Mouse (Mus musculus) embryonic facial prominence, embryonic 11.5 days (tissue): Measurements from ENCODE around the gene Nol4l. TPM values are rescaled to one million over a fixed set of nuclear protein-coding genes. Genes with fewer than 3 reads are reported as not detected.
A peak's percentile ranks its signal among the peaks of the same experiment; 100 is the strongest.

Experiments
- ATAC-seq: fragments of 200-750 bp; cut with Nextera tagmentation; replicated peaks from 2 replicates; pipeline ENCODE4 v1.8.0; 2017; ENCODE audit warnings: low read depth; ENCODE audit not compliant: insufficient number of reproducible peaks, low FRiP score, low TSS enrichment
- DNase-seq: peaks from one replicate; pipeline ENCODE4 v3.0.0-alpha.2; 2015; ENCODE audit warnings: low spot score
- H3K27ac ChIP-seq: fragments of 300-500 bp; sonication (generic); replicated peaks from 2 replicates; pipeline ENCODE4 v1.5.1; 2014; ENCODE audit warnings: mild to moderate bottlenecking, low read depth, low read length, control low read depth
- H3K27me3 ChIP-seq: fragments of 300-500 bp; sonication (generic); 2 replicates; pipeline ENCODE4 v1.6.1; 2014; ENCODE audit warnings: mild to moderate bottlenecking, low read length, moderate library complexity, mixed read lengths; ENCODE audit not compliant: control insufficient read depth, insufficient read depth
- H3K36me3 ChIP-seq: fragments of 300-500 bp; sonication (generic); replicated peaks from 2 replicates; pipeline ENCODE4 v1.6.1; 2014; ENCODE audit warnings: low read depth, mild to moderate bottlenecking, low read length, moderate library complexity, mixed read lengths; ENCODE audit not compliant: control insufficient read depth, insufficient read depth
- H3K4me1 ChIP-seq: fragments of 300-500 bp; sonication (generic); 2 replicates; pipeline ENCODE4 v1.6.1; 2014; ENCODE audit warnings: low read length, mixed read lengths; ENCODE audit not compliant: control insufficient read depth, insufficient read depth
- H3K4me2 ChIP-seq: fragments of 300-500 bp; sonication (generic); 2 replicates; pipeline ENCODE4 v1.6.1; 2014; ENCODE audit warnings: low read depth, mild to moderate bottlenecking, control low read depth, low read length, moderate library complexity
- H3K4me3 ChIP-seq: fragments of 300-500 bp; sonication (generic); 2 replicates; pipeline ENCODE4 v1.5.1; 2014; ENCODE audit warnings: low read depth, low read length, control low read depth
- H3K9ac ChIP-seq: fragments of 300-500 bp; sonication (generic); replicated peaks from 2 replicates; pipeline ENCODE4 v1.6.1; 2014; ENCODE audit warnings: mild to moderate bottlenecking, control low read depth, low read length
- H3K9me3 ChIP-seq: fragments of 300-500 bp; sonication (generic); replicated peaks from 2 replicates; pipeline ENCODE4 v1.6.1; 2016; ENCODE audit warnings: mild to moderate bottlenecking, low read length, inconsistent platforms, mixed read lengths; ENCODE audit not compliant: control insufficient read depth
- WGBS: fragments of 180-500 bp; shearing (Covaris S2); extraction: QIAGEN DNeasy Blood & Tissue Kit; methylation state at CpG from one replicate; pipeline ENCODE4 v1.1.7; 2014; 5-methylcytosine and 5-hydroxymethylcytosine counted together
- polyA plus RNA-seq: library from polyadenylated mRNA; unstranded; fragments of >200 nt; fragmentation: Nextera tagmentation; extraction: Ambion mirVana; gene quantifications from 2 replicates; pipeline ENCODE4 v1.2.1, GENCODE M21; 2014

Nol4l gene
- polyA plus RNA-seq, 1 experiment from 2014 or later, result 17.6 TPM

GRCm38 (mm10) chr2:153538898-153539297 lies 9.1 kb upstream of the Nol4l start:
- Histone ChIP-seq H3K9me3 (no peaks in the 10 kb centered on the region), H3K4me2 (no peak overlapping the region), H3K27ac (no peak overlapping the region), H3K4me3 (no peak overlapping the region), H3K36me3 (no peaks in the 10 kb centered on the region), H3K9ac (no peak overlapping the region), H3K4me1 (no peaks in the 10 kb centered on the region), H3K27me3 (no peaks in the 10 kb centered on the region)
- ATAC-seq (no peak), DNase-seq (no peak)
- 83% methylated on average over 3 of the region's 3 CpGs for WGBS

DNA sequence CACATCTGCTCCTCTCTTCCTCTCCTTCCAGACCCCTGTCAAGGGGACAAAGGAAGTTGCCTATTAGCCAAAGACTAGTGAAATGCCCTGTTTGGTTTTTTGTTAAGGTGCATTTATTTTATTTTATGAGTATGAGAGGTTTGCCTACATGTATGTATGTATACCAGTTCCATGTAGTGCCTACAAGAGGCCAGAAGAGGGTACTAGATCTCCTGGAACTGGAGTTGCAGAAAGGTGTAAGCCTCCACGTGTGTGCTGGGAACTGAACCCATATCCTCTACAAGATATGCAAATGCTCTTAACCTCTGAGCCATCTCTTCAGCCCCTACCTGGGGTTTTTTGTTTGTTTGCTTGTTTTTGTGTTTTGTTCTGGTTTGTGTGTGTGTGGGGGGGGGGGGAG lies 4.2 kb upstream of the Nol4l start:
- Histone ChIP-seq H3K27ac (no peak overlapping the region), H3K9me3 (no peaks in the 10 kb centered on the region), H3K9ac (no peak overlapping the region), H3K36me3 (no peaks in the 10 kb centered on the region), H3K4me3 (no peak overlapping the region), H3K27me3 (peaks cover 12% of the 10 kb centered on the region), H3K4me2 (no peak overlapping the region), H3K4me1 (no peaks in the 10 kb centered on the region; the same call in 1 of the 2 replicates)
- WGBS, result 73% methylated on average over 1 of the region's 1 CpGs
- DNase-seq, result no peak
- no peak for ATAC-seq

GRCm38 (mm10) chr2:153530948-153531347 lies 1.2 kb upstream of the Nol4l start:
- peaks cover 1% of the 10 kb centered on the region for H3K4me1 ChIP-seq
- H3K27me3 ChIP-seq, result peaks cover 17% of the 10 kb centered on the region
- 60% methylated on average over 5 of the region's 5 CpGs for WGBS
- no peaks in the 10 kb centered on the region for H3K36me3 ChIP-seq
- H3K4me2 ChIP-seq, result no peak overlapping the region
- H3K9ac ChIP-seq, result no peak overlapping the region
- ATAC-seq, result no peak
- no peak overlapping the region for H3K4me3 ChIP-seq
- no peak overlapping the region for H3K27ac ChIP-seq
- no peak for DNase-seq
- H3K9me3 ChIP-seq, result no peaks in the 10 kb centered on the region

DNA sequence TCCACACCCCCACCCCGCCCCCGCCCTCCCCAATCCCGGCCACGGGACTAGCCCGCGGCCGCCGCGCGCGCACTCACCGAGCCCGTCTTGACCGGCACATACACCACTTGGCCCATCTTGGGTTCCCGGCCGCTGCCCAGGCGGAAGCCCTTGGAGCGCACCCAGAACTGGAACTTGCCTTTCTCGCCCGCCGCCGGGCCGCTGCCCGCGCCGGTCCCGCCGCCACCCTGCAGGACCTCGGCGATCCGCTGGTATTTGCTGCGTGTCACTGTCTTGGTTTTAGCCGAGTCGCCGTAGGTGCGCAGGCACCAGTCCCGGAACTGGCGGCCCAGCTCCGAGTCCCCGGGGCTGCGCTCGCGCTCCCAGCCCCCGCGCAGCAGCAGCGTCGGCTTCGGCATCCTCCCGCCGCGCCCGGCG lies 398 bp downstream of the Nol4l start:
- peak overlapping the region; percentile 70 for H3K9ac ChIP-seq
- under 1% methylated on average over 47 of the region's 53 CpGs for WGBS

GRCm38 (mm10) chr2:153528571-153529364 lies 1.0 kb downstream of the Nol4l start:
- H3K27ac ChIP-seq, result peak overlapping the region; percentile 56
- H3K27me3 ChIP-seq, result peaks cover 17% of the 10 kb centered on the region
- peak overlapping the region; percentile 70 for H3K9ac ChIP-seq
- H3K4me3 ChIP-seq, result peak overlapping the region; percentile 70
- peak overlapping the region; percentile 100 for H3K4me2 ChIP-seq
- WGBS, result 1% methylated on average over 19 of the region's 70 CpGs
- ATAC-seq, result peak; percentile 30
- H3K4me1 ChIP-seq, result peaks cover 2% of the 10 kb centered on the region
- H3K36me3 ChIP-seq, result no peaks in the 10 kb centered on the region
- H3K9me3 ChIP-seq, result no peaks in the 10 kb centered on the region
- peak; percentile 55 for DNase-seq

More for the DNA sequence above, 398 bp downstream of the Nol4l start:
- Histone ChIP-seq H3K4me1 (peaks cover 2% of the 10 kb centered on the region), H3K4me3 (peak overlapping the region; percentile 70), H3K27me3 (peaks cover 17% of the 10 kb centered on the region), H3K27ac (peak overlapping the region; percentile 56), H3K9me3 (no peaks in the 10 kb centered on the region), H3K4me2 (peak overlapping the region; percentile 100), H3K36me3 (no peaks in the 10 kb centered on the region)
- ATAC-seq (peak; percentile 12; the same call in 1 of the 2 replicates), DNase-seq (peak; percentile 41)

- DNase-seq (peak; percentile 67), ATAC-seq (peak; percentile 32)
- WGBS, result 1% methylated on average over 66 of the region's 85 CpGs
- Histone ChIP-seq H3K9me3 (no peaks in the 10 kb centered on the region), H3K4me3 (peak overlapping the region; percentile 70), H3K4me2 (peak overlapping the region; percentile 100), H3K9ac (peak overlapping the region; percentile 70), H3K27me3 (peaks cover 17% of the 10 kb centered on the region), H3K27ac (peak overlapping the region; percentile 56), H3K4me1 (peaks cover 2% of the 10 kb centered on the region), H3K36me3 (no peaks in the 10 kb centered on the region)
Measured at GRCm38 (mm10) chr2:153527580-153528531, 1.9 kb downstream of the Nol4l start.

- ATAC-seq (no peak), DNase-seq (no peak)
- peaks cover 17% of the 10 kb centered on the region for H3K27me3 ChIP-seq
- 0 out of 2 replicates have a peak overlapping the region, but pooled peaks have one; percentile 24 for H3K27ac ChIP-seq
- H3K4me3 ChIP-seq, result no peak overlapping the region
- peak overlapping the region; percentile 100; the same call in 1 of the 2 replicates for H3K4me2 ChIP-seq
- H3K4me1 ChIP-seq, result peaks cover 4% of the 10 kb centered on the region
- H3K9ac ChIP-seq, result peak overlapping the region; percentile 28; the same call in 1 of the 2 replicates
- no peaks in the 10 kb centered on the region for H3K9me3 ChIP-seq
- 39% methylated on average over 9 of the region's 9 CpGs for WGBS
- no peaks in the 10 kb centered on the region for H3K36me3 ChIP-seq
Measured at GRCm38 (mm10) chr2:153526850-153527530, 2.8 kb downstream of the Nol4l start.
